Mouse (Mus musculus): ENCODE results near the gene Itsn1.

- TF ChIP-seq CTCF (IDR thresholded peaks at IDR 0.05; ENCODE audit: borderline replicate concordance, control insufficient read depth, extremely low read depth, insufficient read depth, low read length, poor library complexity) (no peak), POLR2A (IDR thresholded peaks at IDR 0.05; ENCODE audit: control insufficient read depth, extremely low read depth, insufficient read depth, low read length, poor library complexity) (no peak)
Measured at GRCm38 (mm10) chr16:91743055-91743454, 14.0 kb downstream of the Itsn1 start.
